In the genomic region with DNA sequence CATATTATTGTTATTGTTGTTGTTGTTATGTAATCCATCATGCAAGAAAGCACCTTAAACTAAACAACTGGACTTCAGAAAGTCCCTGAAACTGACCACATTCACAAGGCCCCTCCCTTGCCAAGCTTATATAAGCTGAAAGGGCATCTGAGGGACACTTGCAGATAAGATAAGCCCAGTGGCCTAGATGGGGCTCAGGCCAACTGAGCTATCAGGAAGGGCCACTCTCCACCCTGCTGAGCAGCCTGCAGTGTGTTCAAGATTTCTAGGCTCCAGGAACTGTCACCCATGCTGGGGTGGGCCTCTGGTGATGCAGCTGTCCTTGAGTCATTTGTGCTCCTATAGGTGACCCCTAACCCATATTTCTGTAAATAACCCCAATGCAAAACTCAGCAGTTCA, we compare ENCODE assay signal across 24 mouse cellular contexts. TPM values are rescaled to one million over a fixed set of nuclear protein-coding genes. Genes with fewer than 3 reads are reported as not detected.
A peak's percentile ranks its signal among the peaks of the same experiment; 100 is the strongest.
DNase-seq lines count a peak whose midpoint lies in the region; ATAC-seq and TF ChIP-seq lines count a peak whose summit lies in the region.
"Had no signal": no experiment of that assay in that cellular context is flagged by ENCODE, and none has a peak within 500 bp of the region (broad histone marks: within the 10 kb centered on the region; RNA-seq: fewer than 3 reads in every experiment).

No protein-coding gene starts in this region.

- H3K27ac ChIP-seq in lung, postnatal 0 days (ENCODE audit: low read length) = no peak overlapping the region
- H3K27ac ChIP-seq in liver, embryonic 15.5 days (replicated peaks) = peak overlapping the region; percentile 51; the same call in 1 of the 2 replicates
- H3K27ac ChIP-seq: embryonic facial prominence, embryonic 13.5 days; forebrain, embryonic 15.5 days; heart, embryonic 15.5 days; hindbrain, embryonic 15.5 days; stomach, postnatal 0 days had no signal

- no peak overlapping the region for H3K4me2 ChIP-seq in lung, postnatal 0 days (replicated peaks; ENCODE audit: low read depth, low read length)
- no peak overlapping the region for H3K4me2 ChIP-seq in liver, embryonic 15.5 days
- H3K4me2 ChIP-seq: embryonic facial prominence, embryonic 13.5 days; forebrain, embryonic 15.5 days; heart, embryonic 15.5 days; hindbrain, embryonic 15.5 days; midbrain, embryonic 11.5 days had no signal

- H3K9me3 ChIP-seq in lung, postnatal 0 days (ENCODE audit: low read length) = no peaks in the 10 kb centered on the region
- H3K9me3 ChIP-seq in liver, embryonic 15.5 days (replicated peaks) = no peaks in the 10 kb centered on the region
- H3K9me3 ChIP-seq: embryonic facial prominence, embryonic 13.5 days; forebrain, embryonic 15.5 days; heart, embryonic 15.5 days; hindbrain, embryonic 15.5 days had no signal

- no peak overlapping the region for H3K4me3 ChIP-seq in lung, postnatal 0 days (ENCODE audit: low read depth, low read length)
- no peak overlapping the region for H3K4me3 ChIP-seq in liver, embryonic 15.5 days (replicated peaks)
- H3K4me3 ChIP-seq: embryonic facial prominence, embryonic 13.5 days; forebrain, embryonic 15.5 days; heart, embryonic 15.5 days; hindbrain, embryonic 15.5 days had no signal

- H3K27me3 ChIP-seq in lung, postnatal 0 days (replicated peaks; ENCODE audit: insufficient read depth, low read length) = no peaks in the 10 kb centered on the region
- no peaks in the 10 kb centered on the region for H3K27me3 ChIP-seq in liver, embryonic 15.5 days
- H3K27me3 ChIP-seq: embryonic facial prominence, embryonic 13.5 days; forebrain, embryonic 15.5 days; heart, embryonic 15.5 days; hindbrain, embryonic 15.5 days; Patski had no signal

- 0 out of 2 replicates have a peak, but pooled peaks have one; percentile 13 for TF ChIP-seq EP300 in lung, postnatal 0 days (IDR thresholded peaks at IDR 0.05)

- H3K4me1 ChIP-seq in lung, postnatal 0 days (ENCODE audit: insufficient read depth, low read depth, low read length) = no peaks in the 10 kb centered on the region
- H3K4me1 ChIP-seq in liver, embryonic 15.5 days (replicated peaks) = peaks cover 48% of the 10 kb centered on the region

- no peak for ATAC-seq in lung, postnatal 0 days
- peak; percentile 61 for ATAC-seq in erythroid progenitor cell, adult 5-6 weeks (replicated peaks; ENCODE audit: low FRiP score, poor library complexity, severe bottlenecking)
- peak; percentile 71 for ATAC-seq in liver, embryonic 15.5 days (ENCODE audit: insufficient read depth)
- no peak for ATAC-seq in activated CD4-positive, CD25-positive, alpha-beta regulatory T cell, adult 4 months
- ATAC-seq: forebrain, embryonic 15.5 days; Patski had no signal

- no peak for TF ChIP-seq CTCF in lung, postnatal 0 days (IDR thresholded peaks at IDR 0.05)

- no peaks in the 10 kb centered on the region for H3K36me3 ChIP-seq in lung, postnatal 0 days (ENCODE audit: insufficient read depth, low read length)
- H3K36me3 ChIP-seq in liver, embryonic 15.5 days (replicated peaks) = no peaks in the 10 kb centered on the region
- H3K36me3 ChIP-seq: embryonic facial prominence, embryonic 13.5 days; forebrain, embryonic 15.5 days; heart, embryonic 15.5 days; hindbrain, embryonic 15.5 days had no signal

- H3K9ac ChIP-seq in lung, postnatal 0 days (replicated peaks; ENCODE audit: low read depth) = no peak overlapping the region
- no peak overlapping the region for H3K9ac ChIP-seq in liver, embryonic 15.5 days
- H3K9ac ChIP-seq: embryonic facial prominence, embryonic 13.5 days; forebrain, embryonic 15.5 days; heart, embryonic 15.5 days; hindbrain, embryonic 15.5 days had no signal

- no peak for DNase-seq in lung, postnatal 0 days (ENCODE audit: low spot score)
- no peak for DNase-seq in lung, postnatal 14 days
- DNase-seq in frontal cortex, adult 2 months (ENCODE audit: extremely low spot score in 1 of 2, low spot score in 1 of 2) = no peak
- no peak for DNase-seq in adrenal gland, adult 2 months
- DNase-seq: adrenal gland, adult 8-10 months; cerebellum, adult 2 months; cerebellum, postnatal 36 days; embryo, embryonic 11 days; gastrocnemius, postnatal 14 days; heart, adult 11 months; kidney, adult 2 months; kidney, postnatal 10 days; lung, adult 18-20 months; right cerebral cortex, postnatal 14 days had no signal

RNA-seq across cellular contexts. Expression of a gene that starts 39.9 kb away (rescaled TPM):
- 14.5 and 18.0 TPM in 2 replicates for polyA plus RNA-seq in lung, postnatal 0 days (2015; fragmentation: Nextera tagmentation; extraction: Ambion mirVana)
- total RNA-seq in erythroid progenitor cell, adult 5-6 weeks (2015; ENCODE audit: low replicate concordance) = 25.2 and 43.2 TPM in 2 replicates
- total RNA-seq in erythroid progenitor cell, adult 5-6 weeks (2017; ENCODE audit: low replicate concordance) = 3.3 and 6.9 TPM in 2 replicates
- polyA plus RNA-seq in liver, embryonic 15.5 days (2015; fragmentation: Nextera tagmentation; extraction: Ambion mirVana) = 5.0 and 6.3 TPM in 2 replicates
- 20.7 and 20.9 TPM in 2 replicates for polyA plus RNA-seq in frontal cortex, adult 2 months (2012; rRNA removed)
- 1 to 10 TPM in 1 of 2 experiments, under 1 TPM in 1; 0.41 to 1.4 TPM for polyA plus RNA-seq in activated CD4-positive, CD25-positive, alpha-beta regulatory T cell, adult 4 months (2017; shearing (Covaris generic))
- total RNA-seq in adrenal gland, adult 2 months (2021) = 10 to 100 TPM in 1 of 2 experiments, 1 to 10 TPM in 1; 6.0 to 20.3 TPM
- 9.1 and 9.2 TPM in 2 replicates for polyA plus RNA-seq in adrenal gland, adult 2 months (2012; rRNA removed)

Comparison
In these comparisons a context has a peak if more than half of its experiments do, and no peak if none do; other contexts are left out.
1. ATAC-seq: peak in erythroid progenitor cell, adult 5-6 weeks (single experiment) and liver, embryonic 15.5 days (single experiment); none in lung, postnatal 0 days (single experiment) and activated CD4-positive, CD25-positive, alpha-beta regulatory T cell, adult 4 months (single experiment).